Mouse (Mus musculus): ENCODE measurements at regions not wholly inside any gene's neighbourhood (a gene's known extent, or its start where the extent isn't known, plus 50 kb on each side); places are given as distances from the start of the nearest gene placed in this dataset.

DNA sequence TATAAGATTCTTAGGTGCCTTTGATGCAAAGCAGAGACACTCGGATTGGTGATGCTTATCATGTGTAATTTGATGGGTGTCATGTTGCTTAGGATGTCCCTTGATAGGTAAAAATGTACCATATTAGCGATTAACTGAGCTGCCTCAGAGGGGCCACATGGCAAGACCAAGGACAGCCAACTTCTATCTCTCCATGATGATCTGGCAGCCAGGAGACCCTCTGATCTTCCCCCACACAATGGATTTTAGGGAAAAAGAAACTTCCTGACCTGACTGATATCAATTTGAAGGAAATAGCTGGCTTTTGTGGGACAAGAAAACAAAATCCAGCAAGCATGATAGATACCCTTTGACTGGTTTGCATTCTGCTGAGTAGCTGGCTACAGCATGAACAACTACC lies 1308.9 kb upstream of the A1bg start:
- TF ChIP-seq CHD2 (IDR thresholded peaks at IDR 0.05; ENCODE audit: low read length), result no peak
- no peak for TF ChIP-seq E2F4 (IDR thresholded peaks at IDR 0.05; ENCODE audit: insufficient replicate concordance, low read depth, low read length)
- Histone ChIP-seq H3K9ac (ENCODE audit: insufficient read depth, low read depth) (no peak overlapping the region), H3K4me2 (ENCODE audit: insufficient read depth, low read depth, poor library complexity, severe bottlenecking) (no peak overlapping the region), H3K4me1 (ENCODE audit: control insufficient read depth in 1 of 2, insufficient read depth in 2 of 2) (peaks cover 9 to 73% of the 10 kb centered on the region in 2 experiments; a peak in 3 of 4 replicates), H3K79me2 (replicated peaks; ENCODE audit: control insufficient read depth, extremely low read depth, insufficient read depth, poor library complexity, severe bottlenecking) (peaks cover 13% of the 10 kb centered on the region; the same call in 1 of the 2 replicates), H3K27me3 (replicated peaks) (no peaks in the 10 kb centered on the region), H3K9me3 (replicated peaks; ENCODE audit: low read length) (no peaks in the 10 kb centered on the region), H3K36me3 (replicated peaks in 1 of 2; ENCODE audit: control insufficient read depth in 1 of 2, insufficient read depth in 1 of 2, low read length in 1 of 2) (peaks cover 45 to 76% of the 10 kb centered on the region in 2 experiments), H3K4me3 (replicated peaks in 1 of 3; ENCODE audit: low read depth in 2 of 3, low read length in 2 of 3, poor library complexity in 1 of 3) (no peak overlapping the region), H3K27ac (ENCODE audit: insufficient read depth, low read depth) (no peak overlapping the region)
- DNase-seq (ENCODE audit: extremely low read depth), result no peak
- dilution Hi-C loops (cut with MboI; ENCODE audit: extremely low pct_ligation_motif_present, extremely low pct_unique_long_range_greater_than_20kb, low sequenced_read_pairs) (no loop called here), in situ Hi-C loops (cut with MboI; ENCODE audit: low pct_ligation_motif_present, low pct_unique_long_range_greater_than_20kb, low sequenced_read_pairs) (no loop called here)

DNA sequence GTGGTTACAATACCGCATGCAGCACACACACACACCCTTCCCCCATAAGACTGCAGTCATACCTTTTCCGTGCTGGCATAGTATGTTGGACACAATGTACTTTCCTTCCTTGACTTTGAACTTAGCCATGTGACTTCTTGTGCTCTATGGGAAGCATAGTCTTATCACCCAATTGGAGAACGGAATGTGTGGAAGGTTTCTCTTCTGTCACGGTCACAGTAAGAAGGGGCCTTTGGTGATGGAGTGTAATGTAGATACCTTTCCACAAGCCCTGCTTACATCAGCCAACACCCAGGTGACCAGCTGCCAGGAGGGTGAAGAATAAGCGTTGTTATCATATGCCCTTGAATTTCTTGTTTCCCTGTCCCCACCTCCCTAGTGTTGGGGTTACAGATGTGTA lies 1308.0 kb upstream of the A1bg start:
- no peak overlapping the region for H3K9ac ChIP-seq (ENCODE audit: insufficient read depth, low read depth)
- H3K4me2 ChIP-seq (ENCODE audit: insufficient read depth, low read depth, poor library complexity, severe bottlenecking), result no peak overlapping the region
- H3K27me3 ChIP-seq (replicated peaks), result no peaks in the 10 kb centered on the region
- peaks cover 8% of the 10 kb centered on the region; the same call in 1 of the 2 replicates for H3K79me2 ChIP-seq (replicated peaks; ENCODE audit: control insufficient read depth, extremely low read depth, insufficient read depth, poor library complexity, severe bottlenecking)
- TF ChIP-seq POLR2A (IDR thresholded peaks at IDR 0.05; ENCODE audit: low read depth, low read length) (0 out of 2 replicates have a peak, but pooled peaks have one; percentile 27), RAD21 (IDR thresholded peaks at IDR 0.05; ENCODE audit: low read depth, low read length) (no peak), NELFE (IDR thresholded peaks at IDR 0.05; ENCODE audit: low read depth, low read length) (peak; percentile 2; the same call in 1 of the 2 replicates)
- H3K4me1 ChIP-seq (ENCODE audit: control insufficient read depth in 1 of 2, insufficient read depth in 2 of 2), result peaks cover 9 to 66% of the 10 kb centered on the region in 2 experiments; a peak in 3 of 4 replicates
- no peak overlapping the region for H3K4me3 ChIP-seq (replicated peaks in 1 of 3; ENCODE audit: low read depth in 2 of 3, low read length in 2 of 3, poor library complexity in 1 of 3)
- H3K36me3 ChIP-seq (replicated peaks in 1 of 2; ENCODE audit: control insufficient read depth in 1 of 2, insufficient read depth in 1 of 2, low read length in 1 of 2), result peaks cover 45 to 71% of the 10 kb centered on the region in 2 experiments
- H3K9me3 ChIP-seq (replicated peaks; ENCODE audit: low read length), result no peaks in the 10 kb centered on the region
- no peak for DNase-seq (ENCODE audit: extremely low read depth)
- peak overlapping the region; percentile 36; the same call in 1 of the 2 replicates for H3K27ac ChIP-seq (ENCODE audit: insufficient read depth, low read depth)
- dilution Hi-C loops (cut with MboI; ENCODE audit: extremely low pct_ligation_motif_present, extremely low pct_unique_long_range_greater_than_20kb, low sequenced_read_pairs), result no loop called here
- in situ Hi-C loops (cut with MboI; ENCODE audit: low pct_ligation_motif_present, low pct_unique_long_range_greater_than_20kb, low sequenced_read_pairs), result no loop called here

DNA sequence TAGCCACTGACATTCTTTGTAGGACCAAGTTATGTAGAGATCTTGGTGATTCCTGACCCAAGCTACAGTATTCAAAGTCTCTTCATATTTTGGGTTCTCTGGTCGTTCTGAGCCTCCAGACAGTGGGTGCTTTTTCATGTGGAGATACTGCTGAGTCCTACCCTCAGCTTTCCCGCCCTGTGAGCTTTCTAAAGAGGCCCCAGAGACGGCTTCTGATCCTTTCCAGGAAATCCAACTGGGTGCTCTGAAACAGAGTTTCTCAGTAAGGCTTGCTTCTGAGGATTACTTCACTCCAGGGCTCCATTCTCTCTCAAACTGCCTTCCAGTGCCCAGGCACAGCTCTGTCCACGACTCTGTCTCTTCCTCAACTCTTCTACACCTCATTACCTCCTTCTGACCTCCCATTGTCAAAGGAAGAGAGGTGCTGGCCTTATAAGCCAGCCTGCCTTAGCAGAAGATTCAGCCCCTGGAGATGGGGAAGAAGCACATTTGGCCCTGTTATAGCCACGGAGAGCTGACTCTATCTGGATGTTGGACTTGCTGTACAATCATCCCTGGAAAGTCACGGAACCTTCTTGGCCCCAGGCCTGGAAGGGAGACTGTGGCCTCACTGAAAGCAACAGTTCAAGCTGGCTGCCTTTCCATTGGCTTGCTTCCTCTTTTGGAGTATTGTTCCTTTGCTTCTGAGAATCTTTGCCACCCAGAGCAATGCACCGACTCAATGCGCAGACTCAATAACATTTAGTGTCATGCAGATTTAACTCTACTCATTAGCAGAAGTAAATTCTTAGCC lies 1306.9 kb upstream of the A1bg start:
- peak; percentile 58 for DNase-seq (ENCODE audit: extremely low read depth)
- dilution Hi-C loops (cut with MboI; ENCODE audit: extremely low pct_ligation_motif_present, extremely low pct_unique_long_range_greater_than_20kb, low sequenced_read_pairs) (no loop called here), in situ Hi-C loops (cut with MboI; ENCODE audit: low pct_ligation_motif_present, low pct_unique_long_range_greater_than_20kb, low sequenced_read_pairs) (no loop called here)

More for the DNA sequence above, 1306.9 kb upstream of the A1bg start:
- Histone ChIP-seq H3K4me3 (replicated peaks in 1 of 3; ENCODE audit: low read depth in 2 of 3, low read length in 2 of 3, poor library complexity in 1 of 3) (no peak overlapping the region), H3K4me2 (ENCODE audit: insufficient read depth, low read depth, poor library complexity, severe bottlenecking) (no peak overlapping the region), H3K79me2 (replicated peaks; ENCODE audit: control insufficient read depth, extremely low read depth, insufficient read depth, poor library complexity, severe bottlenecking) (peaks cover 13% of the 10 kb centered on the region; the same call in 1 of the 2 replicates), H3K9me3 (replicated peaks; ENCODE audit: low read length) (no peaks in the 10 kb centered on the region), H3K4me1 (ENCODE audit: control insufficient read depth in 1 of 2, insufficient read depth in 2 of 2) (peaks cover 8 to 62% of the 10 kb centered on the region in 2 experiments; a peak in 3 of 4 replicates), H3K9ac (ENCODE audit: insufficient read depth, low read depth) (no peak overlapping the region), H3K27me3 (replicated peaks) (no peaks in the 10 kb centered on the region), H3K36me3 (replicated peaks in 1 of 2; ENCODE audit: control insufficient read depth in 1 of 2, insufficient read depth in 1 of 2, low read length in 1 of 2) (peaks cover 46 to 73% of the 10 kb centered on the region in 2 experiments), H3K27ac (ENCODE audit: insufficient read depth, low read depth) (peak overlapping the region; percentile 23)
- TF ChIP-seq KAT2A (IDR thresholded peaks at IDR 0.05; ENCODE audit: insufficient replicate concordance, low read length) (no peak), EP300 (IDR thresholded peaks at IDR 0.05; ENCODE audit: low read length) (peak; percentile 45)
